Mouse (Mus musculus) ES-Bruce4 (cell line): ENCODE measurements around the gene A430078G23Rik.

ENCODE experiments used
- CTCF ChIP-seq: IDR thresholded peaks from one replicate; pipeline ENCODE4 v1.8.1; 2011; ENCODE audit warnings: low read depth, low read length
- EP300 ChIP-seq: IDR thresholded peaks from 2 replicates; pipeline ENCODE4 v1.6.1; 2011; ENCODE audit warnings: low read depth, low read length; ENCODE audit not compliant: insufficient read depth
- POLR2A ChIP-seq: IDR thresholded peaks from one replicate; pipeline ENCODE4 v1.8.1; 2011; ENCODE audit warnings: low read length; ENCODE audit not compliant: insufficient read depth

DNA sequence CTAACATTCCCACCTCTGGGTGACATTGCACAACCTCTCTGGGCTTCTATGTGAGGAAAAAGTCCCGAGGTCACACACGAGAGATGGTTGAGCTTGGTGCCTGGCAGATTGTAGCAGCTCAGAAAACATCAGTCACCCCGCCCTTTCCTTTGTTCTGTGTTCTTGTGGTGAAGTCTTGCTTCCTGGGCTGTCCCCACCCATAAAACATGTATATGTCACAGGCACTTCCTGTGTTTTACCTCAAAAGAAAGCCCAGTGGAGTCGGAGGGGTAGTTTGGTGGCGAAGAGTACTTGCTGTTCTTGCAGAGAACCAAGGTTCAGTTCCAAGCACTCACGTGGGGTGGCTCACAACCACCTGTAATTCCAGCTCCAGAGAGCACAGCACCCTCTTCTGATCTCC is 2.4 kb downstream of the A430078G23Rik start:
- TF ChIP-seq CTCF (peak; percentile 44), POLR2A (no peak), EP300 (no peak)
